Comparison of ENCODE assay signal across 8 mouse cellular contexts in genomic region chr14:50897374-50897765, GRCm38 (mm10). TPM values are rescaled to one million over a fixed set of nuclear protein-coding genes. Genes with fewer than 3 reads are reported as not detected.
DNase-seq lines count a peak whose midpoint lies in the region; ATAC-seq lines count a peak whose summit lies in the region.

TSS of gene Klhl33 (minus strand) at chr14:50897507.

- peaks cover 9% of the 10 kb centered on the region for H3K9me3 ChIP-seq in megakaryocyte, embryonic 14.5 days
- no peaks in the 10 kb centered on the region for H3K9me3 ChIP-seq in forebrain, embryonic 10.5 days

- peaks cover 24% of the 10 kb centered on the region for H3K4me1 ChIP-seq in megakaryocyte, embryonic 14.5 days
- H3K4me1 ChIP-seq in forebrain, embryonic 10.5 days: peaks cover 18% of the 10 kb centered on the region

- no peak for ATAC-seq in megakaryocyte, adult 5-6 weeks (ENCODE audit: poor library complexity, severe bottlenecking)
- no peak for ATAC-seq in inflammation-experienced regulatory T-cells, adult 6 months

- H3K27me3 ChIP-seq in megakaryocyte, embryonic 14.5 days (replicated peaks): peaks cover 27% of the 10 kb centered on the region
- H3K27me3 ChIP-seq in forebrain, embryonic 10.5 days (ENCODE audit: poor library complexity, severe bottlenecking): peaks cover 33% of the 10 kb centered on the region

- intact Hi-C loops in heart, postnatal 25 days (cut with DNase I): no loop called here

- WGBS in forebrain, embryonic 10.5 days: 41% methylated on average over 7 of the region's 7 CpGs

- no peak for DNase-seq in forebrain, embryonic 10.5 days (ENCODE audit: extremely low spot score, low spot score)
- DNase-seq in heart, postnatal 25 days (ENCODE audit: low spot score): no peak
- DNase-seq in lung, postnatal 10 days: peak; percentile 11
- DNase-seq in spleen, postnatal 14 days (ENCODE audit: low spot score in 2 of 2): no peak
- DNase-seq in urinary bladder, adult 18-20 months (ENCODE audit: low spot score in 2 of 2): no peak

- 0 out of 2 replicates have a peak within 1 kb of the TSS, but pooled peaks have one; percentile 6 for H3K27ac ChIP-seq in forebrain, embryonic 10.5 days

- H3K4me3 ChIP-seq in megakaryocyte, embryonic 14.5 days (replicated peaks): peak within 1 kb of the TSS; percentile 19
- H3K4me3 ChIP-seq in forebrain, embryonic 10.5 days: peak within 1 kb of the TSS; percentile 58

- H3K36me3 ChIP-seq in megakaryocyte, embryonic 14.5 days (replicated peaks; ENCODE audit: low read length): no peaks in the 10 kb centered on the region
- H3K36me3 ChIP-seq in forebrain, embryonic 10.5 days (replicated peaks): no peaks in the 10 kb centered on the region

RNA-seq across cellular contexts. Expression of gene Klhl33, which starts in this region (rescaled TPM):
- 0.08 and 0.39 TPM in 2 replicates for polyA plus RNA-seq in megakaryocyte, embryonic 14.5 days (2012; ENCODE audit: insufficient read depth, low replicate concordance)
- 0.07 and 0.27 TPM in 2 replicates for total RNA-seq in megakaryocyte, adult 5-6 weeks (2015)
- total RNA-seq in megakaryocyte, adult 5-6 weeks (2017): 0.28 and 0.40 TPM in 2 replicates
- polyA plus RNA-seq in forebrain, embryonic 10.5 days (2016; fragmentation: Nextera tagmentation; extraction: Ambion mirVana): 0.09 and 0.14 TPM in 2 replicates
- total RNA-seq in heart, postnatal 25 days (2021): 10 to 100 TPM; 21.5 to 32.5 TPM
- under 1 TPM in 2 of 3 experiments, not detected in 1; 0.09 to 0.13 TPM for polyA plus RNA-seq in inflammation-experienced regulatory T-cells, adult 6 months (2017; shearing (Covaris generic))

Comparison
In these comparisons a context has a peak if more than half of its experiments do, and no peak if none do; other contexts are left out.
1. RNA of gene Klhl33 (total RNA-seq): 21.5 to 32.5 TPM in heart, postnatal 25 days; 0.07 to 0.40 TPM in megakaryocyte, adult 5-6 weeks; every median in the first group is over 10 times any median in the second.